Mouse (Mus musculus) MEL (cell line): ENCODE results near the gene Slc1a1. TPM values are rescaled to one million over a fixed set of nuclear protein-coding genes. Genes with fewer than 3 reads are reported as not detected.

Experiments
- DNase-seq: peaks from one replicate; pipeline ENCODE4 v3.0.0; 2011; ENCODE audit warnings: low read depth, low spot score
- H3K27ac ChIP-seq: 2 replicates; pipeline ENCODE4 v1.5.1; 2012; ENCODE audit warnings: low read depth, mild to moderate bottlenecking, control low read depth, low read length, moderate library complexity; ENCODE audit not compliant: control insufficient read depth
- H3K27me3 ChIP-seq, 2 experiments: fragments of 150-350 bp in 1 of 2; sonication (generic) in 1 of 2; 2 replicates each; pipeline ENCODE4 v1.6.1; 2012; ENCODE audit warnings: low read length in 2 of 2, mild to moderate bottlenecking in 2 of 2, improper control_type of control experiment in 1 of 2, moderate library complexity in 1 of 2; ENCODE audit not compliant: insufficient read depth in 2 of 2, control insufficient read depth in 1 of 2
- H3K36me3 ChIP-seq, 2 experiments: 2 replicates each; pipeline ENCODE4 v1.6.1; 2012 to 2014; ENCODE audit warnings: low read length in 2 of 2, improper control_type of control experiment in 1 of 2, inconsistent platforms in 1 of 2, mild to moderate bottlenecking in 1 of 2; ENCODE audit not compliant: insufficient read depth in 2 of 2, control insufficient read depth in 1 of 2
- H3K4me1 ChIP-seq, 2 experiments: fragments of 150-350 bp in 1 of 2; sonication (generic) in 1 of 2; 2 replicates each; pipeline ENCODE4 v1.6.1; 2012; ENCODE audit warnings: low read length in 2 of 2, improper control_type of control experiment in 1 of 2, mild to moderate bottlenecking in 1 of 2; ENCODE audit not compliant: insufficient read depth in 2 of 2, control insufficient read depth in 1 of 2
- H3K4me3 ChIP-seq, 2 experiments: fragments of 150-350 bp in 1 of 2; sonication (generic) in 1 of 2; 2 replicates each; pipeline ENCODE4 v1.5.1; 2012; ENCODE audit warnings: low read depth in 2 of 2, low read length in 2 of 2, mild to moderate bottlenecking in 2 of 2, moderate library complexity in 2 of 2, control low read depth in 1 of 2, improper control_type of control experiment in 1 of 2; ENCODE audit not compliant: control insufficient read depth in 1 of 2, insufficient read depth in 1 of 2
- H3K79me2 ChIP-seq: 2 replicates; pipeline ENCODE4 v1.6.1; 2012; ENCODE audit warnings: mild to moderate bottlenecking, low read length, moderate library complexity; ENCODE audit not compliant: control insufficient read depth, poor library complexity, insufficient read depth
- H3K9ac ChIP-seq: 2 replicates; pipeline ENCODE4 v1.6.1; 2012; ENCODE audit warnings: low read depth, mild to moderate bottlenecking, control low read depth, low read length, moderate library complexity; ENCODE audit not compliant: control insufficient read depth, poor library complexity, severe bottlenecking
- H3K9me3 ChIP-seq: fragments of 150-350 bp; sonication (generic); replicated peaks from 2 replicates; pipeline ENCODE4 v1.6.1; 2012; ENCODE audit warnings: mild to moderate bottlenecking, low read length, improper control_type of control experiment, moderate library complexity; ENCODE audit not compliant: insufficient read depth
- BHLHE40 ChIP-seq: IDR thresholded peaks from 2 replicates; pipeline ENCODE4 v1.6.1; 2012; ENCODE audit warnings: low read depth, mild to moderate bottlenecking, inconsistent platforms, low read length, improper control_type of control experiment, borderline replicate concordance
- CHD2 ChIP-seq: IDR thresholded peaks from 2 replicates; pipeline ENCODE4 v1.6.1; 2011; ENCODE audit warnings: low read length, improper control_type of control experiment
- E2F4 ChIP-seq: IDR thresholded peaks from 2 replicates; pipeline ENCODE4 v1.6.1; 2011; ENCODE audit warnings: low read depth, low read length, improper control_type of control experiment, borderline replicate concordance
- ELF1 ChIP-seq: IDR thresholded peaks from 2 replicates; pipeline ENCODE4 v1.6.1; 2014; ENCODE audit warnings: low read depth, mild to moderate bottlenecking, inconsistent platforms, low read length, improper control_type of control experiment, moderate library complexity
- EP300 ChIP-seq, 2 experiments: IDR thresholded peaks; 2 replicates each; pipeline ENCODE4 v1.6.1; 2011; ENCODE audit warnings: improper control_type of control experiment in 2 of 2, low read length in 2 of 2, low read depth in 1 of 2, mild to moderate bottlenecking in 1 of 2
- GATA1 ChIP-seq: IDR thresholded peaks from 2 replicates; pipeline ENCODE4 v1.6.1; 2011; ENCODE audit warnings: low read depth, low read length, improper control_type of control experiment
- HCFC1 ChIP-seq: IDR thresholded peaks from 2 replicates; pipeline ENCODE4 v1.6.1; 2012; ENCODE audit warnings: low read depth, mild to moderate bottlenecking, inconsistent platforms, low read length, improper control_type of control experiment, moderate library complexity
- JUND ChIP-seq: IDR thresholded peaks from 2 replicates; pipeline ENCODE4 v1.6.1; 2011; ENCODE audit warnings: low read depth, mild to moderate bottlenecking, improper control_type of control experiment, low read length
- MAX ChIP-seq: IDR thresholded peaks from 2 replicates; pipeline ENCODE4 v1.6.1; 2011; ENCODE audit warnings: low read length, improper control_type of control experiment
- MAZ ChIP-seq: IDR thresholded peaks from 2 replicates; pipeline ENCODE4 v1.6.1; 2012; ENCODE audit warnings: low read depth, mild to moderate bottlenecking, inconsistent platforms, low read length, improper control_type of control experiment
- MEF2A ChIP-seq: IDR thresholded peaks from 2 replicates; pipeline ENCODE4 v1.6.1; 2014; ENCODE audit warnings: low read depth, mild to moderate bottlenecking, inconsistent platforms, low read length, improper control_type of control experiment; ENCODE audit not compliant: poor library complexity, insufficient replicate concordance, severe bottlenecking; ENCODE audit errors: extremely low read depth
- MXI1 ChIP-seq: IDR thresholded peaks from 2 replicates; pipeline ENCODE4 v1.6.1; 2011; ENCODE audit warnings: mild to moderate bottlenecking, low read depth, low read length, improper control_type of control experiment
- MYC ChIP-seq: IDR thresholded peaks from 2 replicates; pipeline ENCODE4 v1.6.1; 2011; ENCODE audit warnings: low read depth, mild to moderate bottlenecking, low read length, improper control_type of control experiment, moderate library complexity
- NELFE ChIP-seq: IDR thresholded peaks from 2 replicates; pipeline ENCODE4 v1.6.1; 2011; ENCODE audit warnings: low read depth, low read length, improper control_type of control experiment
- NRF1 ChIP-seq: IDR thresholded peaks from 2 replicates; pipeline ENCODE4 v1.6.1; 2014; ENCODE audit warnings: low read depth, mild to moderate bottlenecking, inconsistent platforms, low read length, improper control_type of control experiment, moderate library complexity; ENCODE audit not compliant: poor library complexity, insufficient read depth, severe bottlenecking
- POLR2A ChIP-seq, 2 experiments: IDR thresholded peaks; 2 replicates each; pipeline ENCODE4 v1.6.1; 2011 to 2012; ENCODE audit warnings: low read length in 2 of 2, mild to moderate bottlenecking in 2 of 2, control low read depth in 1 of 2, improper control_type of control experiment in 1 of 2, low read depth in 1 of 2, moderate library complexity in 1 of 2; ENCODE audit not compliant: control insufficient read depth in 1 of 2, insufficient read depth in 1 of 2, poor library complexity in 1 of 2
- POLR2AphosphoS5 ChIP-seq: IDR thresholded peaks from 2 replicates; pipeline ENCODE4 v1.6.1; 2012; ENCODE audit warnings: low read depth, borderline replicate concordance, mild to moderate bottlenecking, inconsistent platforms, low read length, moderate library complexity, mixed read lengths
- SMC3 ChIP-seq: IDR thresholded peaks from 2 replicates; pipeline ENCODE4 v1.6.1; 2011; ENCODE audit warnings: low read depth, low read length, improper control_type of control experiment
- TAL1 ChIP-seq: IDR thresholded peaks from 2 replicates; pipeline ENCODE4 v1.6.1; 2012; ENCODE audit warnings: mild to moderate bottlenecking, inconsistent platforms, low read length, moderate library complexity, mixed read lengths
- TCF12 ChIP-seq: IDR thresholded peaks from 2 replicates; pipeline ENCODE4 v1.6.1; 2014; ENCODE audit warnings: low read depth, mild to moderate bottlenecking, inconsistent platforms, low read length, improper control_type of control experiment, moderate library complexity
- USF1 ChIP-seq: IDR thresholded peaks from 2 replicates; pipeline ENCODE4 v1.6.1; 2014; ENCODE audit warnings: low read depth, mild to moderate bottlenecking, inconsistent platforms, low read length, improper control_type of control experiment, moderate library complexity
- USF2 ChIP-seq, 2 experiments: IDR thresholded peaks; 2 replicates each; pipeline ENCODE4 v1.6.1; 2011 to 2012; ENCODE audit warnings: improper control_type of control experiment in 2 of 2, low read length in 2 of 2, borderline replicate concordance in 1 of 2, inconsistent platforms in 1 of 2, low read depth in 1 of 2, mild to moderate bottlenecking in 1 of 2; ENCODE audit not compliant: insufficient read depth in 1 of 2
- ZC3H11A ChIP-seq: IDR thresholded peaks from 2 replicates; pipeline ENCODE4 v1.6.1; 2012; ENCODE audit warnings: low read depth, mild to moderate bottlenecking, inconsistent platforms, low read length, improper control_type of control experiment
- ZMIZ1 ChIP-seq: IDR thresholded peaks from 2 replicates; pipeline ENCODE4 v1.6.1; 2012; ENCODE audit warnings: low read depth, mild to moderate bottlenecking, inconsistent platforms, low read length, improper control_type of control experiment, moderate library complexity
- polyA plus RNA-seq, 2 experiments: library from polyadenylated mRNA; stranded (reverse) in 1 of 2; unstranded in 1 of 2; fragments of >175 nt in 1 of 2; fragments of >200 nt in 1 of 2; gene quantifications; 2 replicates each; pipeline versions ENCODE4 v1.2.1 to v1.2.4; 2012; ENCODE audit warnings: low replicate concordance in 2 of 2, low read depth in 1 of 2; ENCODE audit not compliant: insufficient read length in 2 of 2, insufficient read depth in 1 of 2, missing spikeins in 1 of 2
- total RNA-seq: library from RNA; depleted of rRNA; stranded (reverse); fragments of 300-350 nt; gene quantifications from 2 replicates; pipeline ENCODE4 v1.2.3, GENCODE M21; 2012

The Slc1a1 gene
- total and polyA plus RNA-seq, 3 experiments, result 0.07 TPM; not detected in 2

- Histone ChIP-seq H3K4me1 (no peaks in the 10 kb centered on the region), H3K27ac (no peak overlapping the region), H3K9ac (no peak overlapping the region), H3K79me2 (no peaks in the 10 kb centered on the region)
- no peak for TF ChIP-seq E2F4
- no peak for TF ChIP-seq SMC3
- TF ChIP-seq ELF1, result no peak
- TF ChIP-seq MAX, result no peak
- no peak for TF ChIP-seq POLR2AphosphoS5
- TF ChIP-seq, all 39 proteins: peak for 0
- H3K36me3 ChIP-seq, result no peaks in the 10 kb centered on the region
- H3K27me3 ChIP-seq, result no peaks in the 10 kb centered on the region; a peak in 2 of 4 replicates
- no peak for DNase-seq
- no peak overlapping the region for H3K4me3 ChIP-seq
- no peaks in the 10 kb centered on the region for H3K9me3 ChIP-seq
Measured at GRCm38 (mm10) chr19:28916492-28916891, 81.6 kb downstream of the Slc1a1 start.

GRCm38 (mm10) chr19:28917839-28918238 is 83.0 kb downstream of the Slc1a1 start:
- no peak overlapping the region for H3K4me3 ChIP-seq
- H3K36me3 ChIP-seq, result no peaks in the 10 kb centered on the region
- no peaks in the 10 kb centered on the region; a peak in 3 of 4 replicates for H3K27me3 ChIP-seq
- no peak overlapping the region for H3K9ac ChIP-seq
- no peaks in the 10 kb centered on the region for H3K4me1 ChIP-seq
- TF ChIP-seq USF1, result no peak
- no peak for TF ChIP-seq MEF2A
- no peak for TF ChIP-seq ZMIZ1
- TF ChIP-seq EP300 (IDR thresholded peaks at IDR 0.05; ENCODE audit: low read depth in 1 of 2, low read length in 2 of 2), result no peak
- no peak for TF ChIP-seq MAZ
- no peak for TF ChIP-seq MXI1
- H3K27ac ChIP-seq, result no peak overlapping the region
- no peaks in the 10 kb centered on the region for H3K79me2 ChIP-seq
- DNase-seq, result no peak
- no peaks in the 10 kb centered on the region for H3K9me3 ChIP-seq

- DNase-seq, result no peak
- Histone ChIP-seq H3K9me3 (no peaks in the 10 kb centered on the region), H3K4me3 (no peak overlapping the region), H3K4me1 (no peaks in the 10 kb centered on the region), H3K9ac (no peak overlapping the region), H3K36me3 (no peaks in the 10 kb centered on the region; a peak in 1 of 4 replicates), H3K27me3 (peaks cover 0 to 4% of the 10 kb centered on the region in 2 experiments; a peak in 2 of 4 replicates), H3K79me2 (no peaks in the 10 kb centered on the region), H3K27ac (no peak overlapping the region)
- TF ChIP-seq MAZ (no peak), GATA1 (no peak), NRF1 (no peak), USF2 (IDR thresholded peaks at IDR 0.05; ENCODE audit: borderline replicate concordance in 1 of 2, insufficient read depth in 1 of 2, low read depth in 1 of 2, low read length in 2 of 2) (no peak), BHLHE40 (no peak), TAL1 (no peak), MYC (no peak), ELF1 (no peak), TCF12 (no peak), NELFE (no peak), POLR2AphosphoS5 (no peak), ZMIZ1 (no peak), SMC3 (no peak), ZC3H11A (no peak), HCFC1 (no peak), CHD2 (no peak), POLR2A (IDR thresholded peaks at IDR 0.05; ENCODE audit: control insufficient read depth in 1 of 2, insufficient read depth in 1 of 2, low read depth in 1 of 2, low read length in 2 of 2, poor library complexity in 1 of 2) (no peak), JUND (no peak)
Measured at GRCm38 (mm10) chr19:28926366-28926765, 91.5 kb downstream of the Slc1a1 start.
